Mouse (Mus musculus) neutrophil, adult 5-6 weeks (primary cell): ENCODE measurements at regions not wholly inside any gene's neighbourhood (a gene's known extent, or its start where the extent isn't known, plus 50 kb on each side); places are given as distances from the start of the nearest gene placed in this dataset.

Experiments used
- ATAC-seq: fragments of 151-379, 151-347 bp; 2 replicates; pipeline ENCODE4 v1.8.0; 2017; ENCODE audit warnings: mild to moderate bottlenecking, moderate TSS enrichment; ENCODE audit not compliant: insufficient number of reproducible peaks, poor library complexity, low FRiP score, severe bottlenecking; ENCODE audit errors: extremely low read depth

DNA sequence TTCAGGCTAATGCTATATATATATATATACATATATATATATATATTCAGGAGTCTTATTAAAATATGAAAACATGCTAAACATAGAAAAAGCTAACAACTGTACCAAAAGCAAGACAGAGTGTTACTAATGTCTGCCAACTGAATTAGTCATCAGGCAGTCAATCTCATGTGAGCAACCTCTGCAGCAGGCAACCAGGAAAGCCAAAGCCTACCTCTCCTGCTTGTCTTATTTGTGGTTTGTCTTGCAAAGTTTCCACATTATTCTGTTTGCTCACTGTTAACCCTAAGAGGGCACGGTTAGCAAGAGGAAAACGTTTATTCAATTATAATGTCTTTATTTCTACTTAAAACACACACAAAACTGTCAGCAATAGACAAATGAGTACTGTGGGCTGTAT, 427.4 kb upstream of the Gm765 start:
- ATAC-seq: no peak

DNA sequence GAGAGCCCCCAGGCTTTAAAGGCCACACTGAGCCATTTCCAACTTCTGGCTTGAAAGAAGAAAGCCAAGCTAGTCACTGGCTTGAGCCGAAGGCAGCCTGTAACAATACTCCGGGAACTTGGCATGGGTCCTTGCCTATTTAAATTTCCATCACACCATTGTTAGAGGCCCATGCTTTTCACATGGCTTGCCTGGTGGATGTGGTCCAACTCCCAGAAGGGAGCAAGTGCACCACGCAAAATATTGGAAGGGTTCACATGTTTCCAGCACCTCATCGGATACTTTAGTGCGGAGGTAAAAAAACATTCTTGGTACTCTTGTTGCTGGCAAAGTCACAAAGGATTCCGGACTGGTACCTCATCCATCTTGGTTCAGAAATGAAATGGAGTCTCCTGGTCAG, 426.8 kb upstream of the Gm765 start:
- ATAC-seq: no peak

DNA sequence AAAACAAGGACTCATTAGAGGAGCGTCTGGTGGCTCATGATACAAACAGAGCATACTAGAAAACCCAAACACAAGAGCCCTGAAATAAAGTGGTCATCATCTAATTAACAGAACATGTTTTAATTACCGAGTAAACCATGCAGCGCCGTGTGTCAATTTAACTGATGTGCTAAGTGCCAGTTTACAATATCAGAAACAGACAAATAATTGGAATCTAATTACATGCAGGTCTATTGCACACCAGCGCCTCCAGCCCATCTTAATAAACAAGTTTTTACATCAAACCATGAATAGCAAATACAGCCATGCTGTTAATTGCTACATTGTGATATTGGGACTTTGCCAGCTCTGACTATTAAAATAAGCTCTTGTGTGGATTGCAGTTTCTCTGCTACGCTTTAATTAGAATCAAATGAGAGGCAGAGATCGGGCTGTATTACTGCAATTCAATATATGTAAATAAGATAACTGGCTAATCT, 425.3 kb upstream of the Gm765 start:
- ATAC-seq: no peak

DNA sequence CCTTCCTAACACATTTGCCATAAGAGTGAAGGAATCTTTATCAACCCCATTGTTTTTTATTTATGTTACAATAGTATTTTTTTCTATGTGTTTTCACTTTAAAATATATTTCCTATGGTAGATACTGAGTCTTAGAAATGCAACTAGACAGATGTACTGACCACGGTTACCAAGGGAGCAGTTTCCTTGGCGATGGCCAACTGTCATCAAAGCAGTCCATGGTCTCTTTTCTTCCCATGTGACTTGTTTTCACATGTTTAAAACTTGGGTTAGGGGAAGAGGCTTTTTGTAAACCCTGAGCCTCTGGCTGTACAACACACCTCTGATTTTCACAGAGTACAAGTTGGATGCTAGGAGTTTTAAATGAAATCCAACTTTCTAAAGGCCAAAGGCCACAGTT, 411.9 kb upstream of the Gm765 start:
- no peak for ATAC-seq

DNA sequence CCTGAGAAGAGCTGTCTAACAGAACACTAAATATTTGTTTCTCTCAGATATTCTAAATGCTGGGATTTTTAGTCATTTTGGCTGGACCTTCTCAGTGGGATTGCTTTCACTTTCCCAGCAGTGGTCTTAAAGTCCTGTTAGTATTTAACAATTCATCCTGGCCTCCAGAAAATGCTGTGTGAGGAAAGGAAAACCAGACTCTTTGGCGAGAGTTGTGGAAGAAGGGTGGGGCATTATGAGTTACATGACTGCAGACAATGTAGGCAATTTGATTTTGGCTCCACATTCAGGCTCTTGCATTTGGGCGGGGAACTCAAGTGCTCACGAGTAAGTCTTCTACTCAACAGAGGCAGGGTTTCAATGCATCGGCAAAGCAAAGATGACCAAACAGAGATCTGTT, 406.1 kb upstream of the Gm765 start:
- no peak for ATAC-seq

DNA sequence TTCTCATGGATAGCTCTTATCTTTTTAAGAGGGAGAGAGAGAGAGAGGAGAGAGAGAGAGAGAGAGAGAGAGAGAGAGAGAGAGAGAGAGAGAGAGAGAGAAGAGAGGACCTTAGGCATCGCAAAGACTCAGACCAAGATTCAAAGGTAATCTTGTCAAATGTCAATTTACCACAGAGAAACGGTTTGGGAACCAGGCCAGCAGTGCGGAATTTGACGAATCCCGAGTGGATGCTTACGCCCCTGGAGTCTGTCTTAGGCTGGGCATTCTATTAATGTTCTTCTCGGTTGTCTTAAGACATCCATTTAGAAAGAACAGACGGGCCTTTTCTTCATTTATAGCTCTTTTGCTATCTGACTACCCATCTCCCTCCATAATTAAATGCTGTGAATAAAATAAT, 404.4 kb upstream of the Gm765 start:
- ATAC-seq: no peak

DNA sequence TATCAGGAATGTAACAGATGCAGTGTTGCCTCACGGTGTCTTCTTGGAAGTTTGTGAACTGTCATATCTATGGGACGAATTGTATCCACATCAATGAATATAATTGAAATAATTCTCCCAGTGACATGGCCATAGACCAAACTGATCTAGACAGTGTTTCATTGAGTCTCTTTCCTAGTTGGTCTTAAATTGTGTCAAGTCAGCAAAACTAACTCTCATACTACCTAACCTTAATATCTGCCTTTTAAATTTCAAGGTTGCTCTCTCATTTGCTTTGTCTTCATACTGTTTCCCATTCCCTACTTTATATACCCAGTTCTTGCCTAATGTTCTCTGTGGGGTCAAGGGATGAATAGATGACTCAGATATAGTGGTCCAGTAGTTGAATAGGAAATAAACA, 397.9 kb upstream of the Gm765 start:
- no peak for ATAC-seq

DNA sequence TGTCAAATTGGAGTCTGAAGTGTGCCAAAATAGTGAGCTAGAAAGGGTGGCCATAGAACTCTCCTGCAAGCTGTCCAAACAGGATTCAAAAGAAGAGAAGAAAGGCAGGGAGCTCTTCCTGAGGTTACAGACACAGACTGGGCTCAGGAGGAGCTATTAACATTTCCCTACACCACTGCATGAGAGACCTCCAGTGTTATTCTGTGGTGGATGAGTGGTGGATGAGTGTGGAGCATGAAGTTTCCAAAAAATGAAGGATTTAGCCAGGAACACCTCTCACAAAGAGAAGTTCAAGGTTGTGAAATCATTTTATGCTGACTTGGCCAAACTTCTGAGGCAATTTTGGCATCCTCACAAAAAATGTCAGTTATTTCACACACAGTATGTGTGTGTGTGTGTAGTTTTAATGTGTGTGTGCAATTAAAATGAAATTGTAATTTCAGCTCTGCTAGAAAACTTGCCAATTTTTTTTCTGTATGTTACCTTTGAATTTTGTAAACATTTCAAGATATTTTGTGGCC, 388.5 kb upstream of the Gm765 start:
- no peak for ATAC-seq

DNA sequence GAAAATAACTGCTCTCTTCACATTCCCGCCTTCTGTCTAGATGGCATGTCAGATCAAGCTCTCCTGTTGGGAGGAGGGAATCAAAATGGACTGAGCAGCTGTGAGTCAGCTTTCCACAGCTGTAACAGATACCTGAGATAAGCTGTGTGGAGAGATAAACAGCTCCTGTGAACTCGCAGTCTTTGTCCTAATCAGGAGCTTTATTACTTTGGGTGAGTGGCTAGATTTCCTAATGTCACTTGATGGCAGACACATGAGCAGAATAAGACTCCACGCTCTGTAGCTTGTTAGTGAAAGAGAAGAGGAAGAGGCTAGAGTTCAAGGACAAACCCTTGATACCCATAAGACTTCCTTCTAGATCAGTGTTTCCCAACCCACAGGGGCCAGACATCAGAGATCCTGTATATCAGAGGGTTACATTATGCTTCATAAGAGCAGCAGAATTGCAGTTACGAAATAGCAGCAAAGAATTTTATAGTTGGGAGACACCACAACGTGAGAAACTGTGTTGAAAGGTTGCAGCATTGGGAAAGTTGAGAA, 384.1 kb upstream of the Gm765 start:
- no peak for ATAC-seq

DNA sequence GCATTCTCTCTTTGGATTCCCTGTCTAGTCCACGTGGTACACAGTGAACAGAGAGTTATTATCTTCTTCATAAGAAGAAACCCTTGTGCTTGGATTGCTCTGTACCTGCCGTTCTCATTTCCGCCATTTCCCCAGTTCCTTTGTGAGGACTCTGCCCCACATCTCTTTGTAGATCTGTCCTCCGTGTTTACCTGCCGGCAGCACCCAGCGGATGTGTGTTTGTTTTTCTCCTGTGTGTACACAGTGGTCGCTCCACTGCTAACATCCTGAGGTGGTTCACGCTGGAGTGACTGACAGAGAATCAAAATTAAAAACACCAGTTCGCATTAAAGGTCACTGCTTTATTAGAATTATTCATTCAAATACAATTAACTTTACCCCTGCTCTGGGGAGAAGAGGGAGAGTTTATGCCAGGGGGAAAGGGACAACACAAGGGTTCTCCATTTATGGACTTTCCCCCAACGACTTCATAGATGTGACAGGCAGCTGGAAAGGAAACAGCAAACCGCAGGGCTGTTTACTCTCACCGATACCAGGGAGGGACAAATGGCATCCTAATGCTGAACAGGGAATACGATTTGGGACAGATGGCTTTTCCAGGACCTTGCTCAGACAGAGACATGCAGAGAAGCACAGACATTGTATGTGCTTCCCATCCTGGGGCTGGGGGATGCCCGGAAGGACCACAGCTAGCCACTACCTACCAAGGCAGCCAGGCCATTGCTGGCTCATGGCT, 362.5 kb upstream of the Gm765 start:
- no peak for ATAC-seq

DNA sequence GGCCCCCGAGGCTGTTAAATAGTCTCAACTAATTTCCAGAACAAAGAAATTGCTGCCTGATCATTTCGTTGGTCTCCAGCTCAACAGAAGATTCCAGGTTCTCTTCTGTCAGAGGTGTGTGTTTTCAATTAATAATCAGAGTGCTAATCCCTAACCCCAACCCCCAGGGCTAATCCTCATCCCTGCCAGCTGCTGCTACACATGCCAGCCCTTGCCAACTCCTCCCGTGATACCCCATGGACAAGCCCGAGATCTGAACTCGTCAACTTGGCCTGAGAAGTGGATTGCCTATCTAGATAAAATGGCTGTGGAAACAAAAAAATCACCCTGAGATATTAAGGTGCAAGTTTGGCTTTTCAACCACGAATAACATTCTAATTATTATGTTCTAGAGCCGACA, 355.0 kb upstream of the Gm765 start:
- no peak for ATAC-seq

DNA sequence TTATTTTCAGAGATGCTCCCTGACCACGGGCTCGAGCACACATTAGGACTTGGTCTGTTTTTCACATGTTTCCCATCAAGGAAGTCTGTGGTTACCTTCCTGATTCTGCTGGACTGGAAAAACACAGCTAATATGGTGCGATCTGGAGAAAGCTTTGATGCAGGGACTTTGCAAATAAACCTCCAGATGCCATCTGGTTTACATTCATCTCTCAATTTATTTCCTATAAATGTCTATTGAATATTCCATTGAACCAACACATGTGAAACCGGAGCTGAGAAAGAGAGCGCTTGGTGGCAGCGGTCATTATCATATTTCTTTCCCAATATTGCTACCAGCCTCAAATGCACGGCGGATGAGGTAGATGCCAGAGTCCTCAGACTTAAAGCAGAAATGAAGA, 350.9 kb upstream of the Gm765 start:
- ATAC-seq: no peak

DNA sequence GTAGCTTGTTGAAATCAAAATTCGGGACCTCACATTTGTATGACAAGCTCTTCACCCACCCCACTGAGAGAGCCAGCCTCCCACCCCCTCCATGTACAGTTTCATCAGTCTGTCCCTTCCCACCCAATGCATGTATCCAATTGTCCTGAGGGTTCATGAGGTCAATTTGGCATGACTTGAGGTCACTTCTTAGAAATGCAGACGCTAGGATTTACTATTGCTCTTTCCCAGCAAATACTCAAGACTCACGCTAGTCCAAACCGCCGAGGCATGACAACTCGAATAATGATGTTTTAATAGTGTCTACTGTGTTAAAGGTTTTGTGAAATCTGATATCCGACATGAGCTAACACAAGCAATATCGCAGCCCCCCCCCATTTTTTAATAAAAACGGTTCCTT, 347.6 kb upstream of the Gm765 start:
- ATAC-seq: no peak

DNA sequence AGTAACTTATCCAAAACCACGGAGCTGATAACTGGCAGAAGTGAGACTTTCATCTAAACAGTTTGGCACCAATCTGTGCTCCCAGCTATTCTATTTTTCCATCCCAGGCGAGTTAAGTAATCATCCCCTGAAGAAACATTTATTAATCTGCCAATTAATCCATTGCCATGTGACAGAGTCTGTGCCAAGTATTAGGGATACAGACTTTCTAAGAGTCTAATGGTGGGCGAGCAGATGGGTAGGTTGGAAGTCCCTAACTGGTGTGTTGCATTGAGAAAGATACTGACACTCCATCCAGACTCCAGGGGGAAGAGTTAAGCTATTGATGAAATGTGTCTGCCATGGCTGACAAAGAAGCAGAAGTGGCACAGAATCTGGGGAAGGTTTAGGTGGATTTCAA, 346.8 kb upstream of the Gm765 start:
- ATAC-seq: no peak

DNA sequence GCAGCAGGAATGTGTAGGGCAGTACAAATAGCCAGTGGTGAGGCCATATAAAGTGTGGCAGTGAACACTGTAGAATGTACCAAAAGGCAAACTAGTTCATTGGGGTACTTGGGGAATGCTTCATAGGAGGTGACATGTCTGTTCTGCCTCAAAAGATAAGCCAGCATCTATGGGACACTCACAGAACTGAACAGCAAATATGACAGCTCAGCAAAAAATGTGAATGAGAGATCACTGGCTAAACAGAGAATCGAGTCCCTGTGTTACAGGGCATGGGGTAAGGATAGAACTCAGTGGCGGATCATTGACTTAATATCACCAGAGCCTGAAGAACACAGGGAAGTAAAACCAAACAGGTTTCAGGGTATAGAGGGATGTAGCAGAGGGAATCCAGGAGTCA, 346.1 kb upstream of the Gm765 start:
- no peak for ATAC-seq

DNA sequence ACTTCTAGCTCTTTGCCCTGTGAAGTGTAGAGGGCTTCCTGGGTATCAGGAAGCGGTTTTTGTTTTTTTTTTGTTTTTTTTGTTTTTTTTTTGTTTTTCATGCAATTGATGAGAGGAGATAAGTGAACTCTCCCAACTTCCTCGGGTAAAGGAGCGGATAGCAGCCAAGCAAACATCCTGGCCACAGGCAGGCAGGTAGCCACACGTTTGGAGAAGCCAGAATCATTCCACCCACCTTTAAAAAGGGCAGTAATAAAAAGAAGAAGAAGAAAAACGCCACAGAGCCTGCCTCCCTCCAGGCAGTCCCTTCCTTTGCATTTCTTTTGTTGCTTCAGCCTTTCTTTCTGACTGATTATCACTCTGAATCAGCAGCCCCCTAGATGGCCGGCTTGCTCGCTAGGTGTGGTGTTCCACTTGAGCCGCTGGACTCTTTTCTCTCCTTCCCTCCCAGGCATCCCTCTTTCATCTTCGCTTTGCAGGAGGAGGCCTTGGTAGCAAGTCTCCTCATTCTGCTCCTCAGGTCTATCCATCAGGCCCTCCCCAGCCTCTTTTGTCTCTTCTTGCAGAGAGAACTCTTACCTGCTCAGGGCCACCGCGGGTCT, 323.9 kb upstream of the Gm765 start:
- no peak for ATAC-seq

DNA sequence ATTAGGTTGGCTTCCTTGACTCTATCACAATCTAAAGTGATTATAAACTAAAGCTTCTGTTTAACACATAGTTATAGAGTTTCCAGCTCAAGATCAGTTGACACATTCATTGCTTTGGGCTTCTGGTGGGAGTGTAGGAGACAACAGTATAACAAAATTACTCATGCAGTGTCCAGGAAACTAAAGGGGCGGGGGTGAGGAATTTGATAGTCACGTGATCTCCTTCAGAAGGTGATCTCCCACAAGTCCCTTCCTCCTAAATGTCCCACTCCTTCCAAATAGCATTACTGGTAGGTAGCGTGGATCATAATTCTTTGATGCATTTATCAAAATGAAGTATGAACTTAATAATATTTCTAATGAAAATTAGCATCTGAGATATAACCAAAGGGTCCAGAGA, 309.3 kb upstream of the Gm765 start:
- no peak for ATAC-seq

DNA sequence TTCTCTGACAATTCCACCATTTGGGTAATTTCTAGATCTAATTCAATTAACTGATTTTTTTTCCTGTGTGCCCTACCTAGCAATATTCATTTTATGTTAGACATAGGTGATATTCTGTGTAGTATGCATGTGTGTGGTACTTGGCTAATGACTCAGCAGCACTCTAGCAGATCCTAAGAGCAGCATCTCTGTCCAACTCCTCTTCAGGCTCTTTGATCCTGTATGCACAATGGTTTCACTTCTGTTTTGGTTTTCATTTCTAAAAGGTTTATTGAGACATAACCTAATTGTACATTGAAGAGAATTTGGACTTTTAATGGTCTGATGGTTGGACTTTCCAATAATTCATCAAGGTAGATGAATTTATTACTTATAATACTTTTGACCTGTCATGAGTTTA, 308.8 kb upstream of the Gm765 start:
- ATAC-seq: no peak

DNA sequence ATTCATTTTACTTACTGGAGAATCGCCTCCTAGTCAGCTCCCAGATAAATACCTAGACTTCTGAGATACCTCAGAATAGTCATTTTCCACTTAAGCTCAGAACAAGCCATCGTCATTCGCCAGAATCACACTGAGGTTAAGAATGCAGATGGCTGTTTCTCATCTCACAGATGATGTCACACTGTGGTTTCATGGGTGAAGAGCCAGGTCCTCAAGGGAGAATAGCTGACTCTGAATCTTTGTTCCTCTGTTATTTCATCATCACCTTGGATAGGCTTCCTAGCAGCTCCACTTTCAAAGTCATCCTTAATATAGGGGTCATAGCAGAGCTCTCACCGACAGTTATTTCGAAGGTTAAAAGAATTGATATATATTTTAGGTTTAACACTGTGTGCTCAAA, 297.8 kb upstream of the Gm765 start:
- ATAC-seq: no peak

DNA sequence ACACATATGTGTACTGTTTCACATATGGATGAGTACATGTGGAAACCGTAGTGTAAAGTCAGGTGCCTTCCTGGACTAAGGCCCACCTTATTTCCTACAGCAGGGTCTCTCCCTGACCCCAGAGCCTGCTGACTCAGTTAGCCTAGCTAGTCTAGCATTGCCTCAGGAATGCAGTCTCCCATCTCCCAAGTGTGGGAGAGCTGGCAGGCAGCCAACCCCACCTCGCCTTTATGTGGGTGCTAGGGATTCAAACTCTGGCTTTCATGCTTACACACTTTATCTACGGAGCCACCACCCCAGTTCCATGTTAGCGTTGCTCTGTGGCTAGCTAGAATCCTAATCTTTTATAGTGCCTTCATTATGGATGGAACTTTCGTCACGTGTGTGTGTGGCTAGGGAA, 293.3 kb upstream of the Gm765 start:
- no peak for ATAC-seq
